In the genomic region with DNA sequence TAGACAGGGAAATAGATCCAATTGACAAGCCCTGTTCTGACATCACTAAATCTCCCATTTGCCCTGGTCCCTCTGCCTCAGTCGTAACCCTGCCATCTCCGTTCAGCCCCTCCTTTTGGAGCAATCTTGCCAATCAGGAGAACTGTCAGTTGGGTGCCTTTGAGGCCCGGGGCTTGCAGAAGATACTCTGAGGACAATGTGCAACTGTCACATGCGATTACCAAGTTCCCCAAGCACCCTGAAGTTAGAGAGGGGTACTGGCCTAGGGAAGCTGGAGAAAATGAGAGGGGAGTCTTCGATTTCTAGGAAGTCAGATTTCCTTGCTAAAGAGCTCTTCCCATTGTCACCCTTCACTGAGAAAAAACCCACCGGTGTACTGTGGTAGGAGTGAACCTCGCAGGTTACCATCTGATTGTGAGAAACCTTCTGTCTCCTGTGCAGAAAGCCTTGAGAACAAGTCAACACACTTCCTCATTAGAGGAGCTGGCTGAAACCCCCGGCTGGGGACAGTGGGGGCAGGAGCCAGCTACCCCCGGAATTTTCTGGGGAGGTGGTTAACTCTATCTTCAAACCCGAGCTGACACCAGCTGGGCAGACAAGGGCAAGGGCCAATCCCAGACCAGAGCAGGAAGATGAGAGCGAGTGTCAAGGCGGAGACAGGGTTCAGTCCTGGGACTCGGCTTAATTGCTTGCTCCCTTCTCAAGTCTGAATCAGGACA, we compare ENCODE assay signal across 15 mouse cellular contexts.
"Had no signal": no experiment of that assay in that cellular context is flagged by ENCODE, and none has a peak within 500 bp of the region (broad histone marks: within the 10 kb centered on the region; RNA-seq: fewer than 3 reads in every experiment).

No protein-coding gene starts in this region.

- DNase-seq: gastrocnemius, postnatal 14 days; gastrocnemius, postnatal 36 days; heart, adult 2 months; heart, postnatal 4 days; kidney, adult 18-20 months; kidney, adult 8-10 months; kidney, postnatal 10 days; kidney, postnatal 25 days; kidney, postnatal 4 days; left cerebral cortex, postnatal 4 days had no signal

- ATAC-seq: hindbrain, embryonic 16.5 days; inflammation-experienced regulatory T-cells, adult 6 months; intestine, embryonic 15.5 days; intestine, postnatal 0 days; liver, embryonic 12.5 days had no signal
